18 mouse cellular contexts compared by ENCODE assay signal in the genomic region with DNA sequence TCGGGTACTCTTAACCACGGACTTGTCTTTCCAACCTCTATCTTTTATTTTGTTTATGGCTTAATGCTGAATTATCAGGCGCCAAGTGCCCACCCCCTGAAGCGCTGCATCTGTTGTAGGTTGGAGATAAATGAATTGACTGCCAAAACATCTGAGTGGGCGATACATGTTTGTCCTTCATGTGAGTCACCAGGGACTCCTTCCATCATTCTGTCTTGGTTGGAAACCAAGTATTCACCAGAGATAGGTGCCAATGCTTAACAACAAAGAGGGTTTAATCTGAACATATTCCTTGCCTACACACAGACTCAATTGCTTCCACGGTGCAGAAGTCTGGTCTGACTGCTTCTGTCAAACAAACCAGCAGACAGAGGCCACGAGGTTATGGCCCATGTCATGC.
A peak's percentile ranks its signal among the peaks of the same experiment; 100 is the strongest.
DNase-seq lines count a peak whose midpoint lies in the region; ATAC-seq and TF ChIP-seq lines count a peak whose summit lies in the region.
"Had no signal": no experiment of that assay in that cellular context is flagged by ENCODE, and none has a peak within 500 bp of the region (broad histone marks: within the 10 kb centered on the region; RNA-seq: fewer than 3 reads in every experiment).

No protein-coding gene starts in this region.

- H3K9ac ChIP-seq in stomach, postnatal 0 days (ENCODE audit: low read length): no peak overlapping the region
- H3K9ac ChIP-seq: embryonic facial prominence, embryonic 13.5 days; hindbrain, embryonic 14.5 days; limb, embryonic 13.5 days; midbrain, embryonic 13.5 days had no signal

- H3K36me3 ChIP-seq in stomach, postnatal 0 days (ENCODE audit: control insufficient read depth, insufficient read depth, low read length): no peaks in the 10 kb centered on the region
- H3K36me3 ChIP-seq: embryonic facial prominence, embryonic 13.5 days; limb, embryonic 13.5 days; midbrain, embryonic 13.5 days had no signal

- ATAC-seq in stomach, postnatal 0 days (ENCODE audit: low FRiP score, low TSS enrichment): no peak
- ATAC-seq: forebrain, embryonic 14.5 days; midbrain, embryonic 13.5 days had no signal

- no peak overlapping the region for H3K27ac ChIP-seq in stomach, postnatal 0 days (replicated peaks)
- H3K27ac ChIP-seq: embryonic facial prominence, embryonic 13.5 days; hindbrain, embryonic 14.5 days; limb, embryonic 13.5 days; midbrain, embryonic 13.5 days had no signal

- H3K4me3 ChIP-seq in stomach, postnatal 0 days (ENCODE audit: low read depth, low read length): no peak overlapping the region
- H3K4me3 ChIP-seq: embryonic facial prominence, embryonic 13.5 days; limb, embryonic 13.5 days; midbrain, embryonic 13.5 days had no signal

- no peaks in the 10 kb centered on the region for H3K4me1 ChIP-seq in stomach, postnatal 0 days (replicated peaks; ENCODE audit: control insufficient read depth, insufficient read depth)
- H3K4me1 ChIP-seq: embryonic facial prominence, embryonic 13.5 days; midbrain, embryonic 13.5 days had no signal

- no peak overlapping the region for H3K4me2 ChIP-seq in stomach, postnatal 0 days (replicated peaks; ENCODE audit: low read depth)
- H3K4me2 ChIP-seq: embryonic facial prominence, embryonic 13.5 days; hindbrain, embryonic 14.5 days; limb, embryonic 13.5 days; midbrain, embryonic 13.5 days had no signal

- no peak for TF ChIP-seq EP300 in stomach, postnatal 0 days (optimal IDR thresholded peaks at IDR 0.05)

- DNase-seq in cerebellum, postnatal 10 days: peak; percentile 35 to 56
- no peak for DNase-seq in cerebellum, postnatal 4 days (ENCODE audit: low spot score in 2 of 2)
- DNase-seq in right cerebral cortex, adult 18-20 months: peak; percentile 48
- no peak for DNase-seq in right cerebral cortex, postnatal 4 days
- peak; percentile 82 for DNase-seq in layer of hippocampus, adult 9-11 months
- peak; percentile 35 for DNase-seq in right cerebral cortex, postnatal 25 days
- DNase-seq in adipocyte (ENCODE audit: low spot score): no peak
- no peak for DNase-seq in stomach, postnatal 0 days (ENCODE audit: low spot score)
- DNase-seq: adrenal gland, adult 8-10 months; cerebellum, postnatal 25 days; gastrocnemius, postnatal 36 days; kidney, adult 11 months; kidney, postnatal 14 days had no signal

- no peaks in the 10 kb centered on the region for H3K9me3 ChIP-seq in stomach, postnatal 0 days (ENCODE audit: control insufficient read depth, low read length)
- H3K9me3 ChIP-seq: embryonic facial prominence, embryonic 13.5 days; midbrain, embryonic 13.5 days had no signal

- WGBS in stomach, postnatal 0 days: 80% methylated on average over 7 of the region's 7 CpGs

- no peaks in the 10 kb centered on the region for H3K27me3 ChIP-seq in stomach, postnatal 0 days (ENCODE audit: control insufficient read depth, insufficient read depth, low read length)
- H3K27me3 ChIP-seq: embryonic facial prominence, embryonic 13.5 days; limb, embryonic 13.5 days; midbrain, embryonic 13.5 days had no signal

- no peak for TF ChIP-seq CTCF in stomach, postnatal 0 days (IDR thresholded peaks at IDR 0.05; ENCODE audit: low read depth)

Comparison
In these comparisons a context has a peak if more than half of its experiments do, and no peak if none do; other contexts are left out.
1. DNase-seq: peak in cerebellum, postnatal 10 days (2 of 2), right cerebral cortex, adult 18-20 months (single experiment), layer of hippocampus, adult 9-11 months (single experiment) and right cerebral cortex, postnatal 25 days (single experiment); none in cerebellum, postnatal 4 days (0 of 2), right cerebral cortex, postnatal 4 days (single experiment), adipocyte (single experiment) and stomach, postnatal 0 days (single experiment).